Mouse (Mus musculus): Measurements from ENCODE around the gene Ttll3. TPM values are rescaled to one million over a fixed set of nuclear protein-coding genes. Genes with fewer than 3 reads are reported as not detected.
A peak's percentile ranks its signal among the peaks of the same experiment; 100 is the strongest.

Gene Ttll3
- polyA plus RNA-seq, 1 experiment from 2014 or later: 2.2 TPM

DNA sequence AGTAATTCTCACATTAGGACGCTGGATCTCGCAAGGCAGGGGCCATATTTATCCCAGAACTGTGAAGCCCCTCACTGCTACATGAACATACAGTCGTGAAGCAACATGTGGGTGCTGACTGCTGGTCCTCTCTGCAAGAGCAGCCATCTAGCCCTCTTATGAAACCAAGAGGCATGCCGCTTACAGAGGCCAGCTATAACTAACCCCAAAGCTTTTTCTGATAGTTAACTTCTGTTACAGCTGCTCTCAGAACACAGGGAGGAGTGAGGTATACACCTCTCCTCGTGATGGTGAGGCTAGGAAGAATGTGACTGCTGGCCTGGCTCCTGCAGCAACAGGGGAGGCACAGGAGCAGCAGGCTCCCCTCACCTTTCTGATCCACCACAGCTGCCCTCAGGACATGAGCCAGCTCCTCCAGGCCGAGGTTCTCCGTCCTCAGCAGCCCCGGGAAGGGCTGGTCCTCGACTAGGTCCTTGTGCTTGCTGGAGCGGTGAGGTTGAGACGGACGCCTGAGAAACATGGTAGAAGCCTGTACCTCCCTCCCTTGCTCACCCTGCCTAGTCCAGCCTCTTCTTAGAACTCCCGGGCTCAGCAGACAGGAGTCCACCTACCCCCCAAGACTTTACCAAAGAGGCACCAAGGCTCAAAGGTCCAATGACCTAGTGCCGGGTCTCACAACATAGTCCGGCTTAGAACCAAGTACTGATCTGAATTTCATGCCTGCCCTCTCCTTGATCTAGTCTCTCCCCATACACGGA, 29.6 kb downstream of the Ttll3 start:
- no peaks in the 10 kb centered on the region; the same call in 1 of the 2 replicates for H3K36me3 ChIP-seq (replicated peaks; ENCODE audit: control insufficient read depth, insufficient read depth, low read depth, low read length)
- peaks cover 3% of the 10 kb centered on the region; the same call in 1 of the 2 replicates for H3K4me1 ChIP-seq (ENCODE audit: control insufficient read depth, insufficient read depth, low read length)
- peak; percentile 17 for DNase-seq (ENCODE audit: low spot score)
- WGBS: 19% methylated on average over 16 of the region's 16 CpGs
- peak; percentile 46 for ATAC-seq (replicated peaks; ENCODE audit: insufficient number of reproducible peaks, low FRiP score, low TSS enrichment, low read depth)
- H3K9ac ChIP-seq (replicated peaks; ENCODE audit: low read length): peak overlapping the region; percentile 67
- no peaks in the 10 kb centered on the region for H3K27me3 ChIP-seq (ENCODE audit: control insufficient read depth, insufficient read depth, low read length)
- peak overlapping the region; percentile 87 for H3K4me2 ChIP-seq (ENCODE audit: low read depth, low read length)
- no peaks in the 10 kb centered on the region for H3K9me3 ChIP-seq (replicated peaks; ENCODE audit: control insufficient read depth, low read length)
- peak overlapping the region; percentile 63 for H3K4me3 ChIP-seq (ENCODE audit: low read depth, low read length)
- no peak overlapping the region for H3K27ac ChIP-seq (replicated peaks; ENCODE audit: low read depth, low read length)

DNA sequence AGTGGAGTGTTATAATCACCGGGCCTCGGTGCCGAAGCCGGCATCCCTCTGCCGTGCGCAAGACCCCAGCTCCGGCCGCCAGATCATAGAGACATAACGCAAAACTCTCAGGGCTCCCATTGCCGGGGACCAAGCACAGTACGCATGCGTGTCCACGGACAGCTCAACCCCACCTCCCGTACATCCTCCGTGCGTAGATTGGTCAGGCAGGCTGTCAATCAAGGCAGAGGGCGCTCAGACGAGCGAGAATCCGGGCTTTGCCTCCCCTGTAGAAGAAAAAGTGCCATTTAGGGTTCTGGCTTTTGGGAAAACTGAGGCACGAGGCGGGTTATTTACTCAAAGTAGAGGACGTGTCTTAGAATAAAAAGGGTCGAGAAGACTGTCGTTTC, 30.1 kb downstream of the Ttll3 start, which contains the start of gene Rpusd3:
Gene Rpusd3, minus strand, starts transcription at position 142 of the 389 bp plus-strand sequence.
- WGBS: 0% methylated on average over 25 of the region's 25 CpGs
- H3K9me3 ChIP-seq (replicated peaks; ENCODE audit: control insufficient read depth, low read length): no peaks in the 10 kb centered on the region
- ATAC-seq (replicated peaks; ENCODE audit: insufficient number of reproducible peaks, low FRiP score, low TSS enrichment, low read depth): peak; percentile 96
- H3K27ac ChIP-seq (replicated peaks; ENCODE audit: low read depth, low read length): no peak within 1 kb of the TSS
- H3K4me2 ChIP-seq (ENCODE audit: low read depth, low read length): peak within 1 kb of the TSS; percentile 87
- H3K27me3 ChIP-seq (ENCODE audit: control insufficient read depth, insufficient read depth, low read length): no peaks in the 10 kb centered on the region
- peaks cover 3% of the 10 kb centered on the region; the same call in 1 of the 2 replicates for H3K4me1 ChIP-seq (ENCODE audit: control insufficient read depth, insufficient read depth, low read length)
- peak within 1 kb of the TSS; percentile 63 for H3K4me3 ChIP-seq (ENCODE audit: low read depth, low read length)
- H3K36me3 ChIP-seq (replicated peaks; ENCODE audit: control insufficient read depth, insufficient read depth, low read depth, low read length): no peaks in the 10 kb centered on the region
- H3K9ac ChIP-seq (replicated peaks; ENCODE audit: low read length): peak within 1 kb of the TSS; percentile 67
- DNase-seq (ENCODE audit: low spot score): peak; percentile 98

DNA sequence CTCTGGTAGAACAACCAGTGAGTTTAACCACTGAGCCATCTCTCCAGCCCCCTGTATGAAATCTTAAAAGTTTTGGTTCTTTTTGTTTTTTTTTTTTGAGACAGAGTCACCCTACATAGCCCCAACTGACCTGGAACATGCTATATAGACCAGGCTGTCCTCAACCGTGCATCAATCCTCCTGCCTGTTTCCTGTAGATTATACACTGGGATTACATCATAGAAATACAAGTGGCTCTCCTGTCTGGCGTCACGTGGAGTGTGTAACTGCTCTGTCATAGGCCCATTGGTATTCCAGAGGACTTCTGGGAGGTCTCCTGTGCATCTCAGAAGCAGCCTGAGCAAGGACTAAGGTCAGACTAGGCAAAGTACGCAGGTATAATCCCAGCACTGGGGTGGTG, 33.9 kb downstream of the Ttll3 start:
- no peaks in the 10 kb centered on the region for H3K36me3 ChIP-seq (replicated peaks; ENCODE audit: control insufficient read depth, insufficient read depth, low read depth, low read length)
- H3K4me2 ChIP-seq (ENCODE audit: low read depth, low read length): no peak overlapping the region
- H3K27ac ChIP-seq (replicated peaks; ENCODE audit: low read depth, low read length): no peak overlapping the region
- WGBS: 73% methylated on average over 4 of the region's 4 CpGs
- H3K9me3 ChIP-seq (replicated peaks; ENCODE audit: control insufficient read depth, low read length): no peaks in the 10 kb centered on the region
- H3K4me3 ChIP-seq (ENCODE audit: low read depth, low read length): no peak overlapping the region
- peaks cover 3% of the 10 kb centered on the region; the same call in 1 of the 2 replicates for H3K4me1 ChIP-seq (ENCODE audit: control insufficient read depth, insufficient read depth, low read length)
- ATAC-seq (replicated peaks; ENCODE audit: insufficient number of reproducible peaks, low FRiP score, low TSS enrichment, low read depth) (no peak), DNase-seq (ENCODE audit: low spot score) (no peak)
- H3K9ac ChIP-seq (replicated peaks; ENCODE audit: low read length): no peak overlapping the region
- no peaks in the 10 kb centered on the region for H3K27me3 ChIP-seq (ENCODE audit: control insufficient read depth, insufficient read depth, low read length)

DNA sequence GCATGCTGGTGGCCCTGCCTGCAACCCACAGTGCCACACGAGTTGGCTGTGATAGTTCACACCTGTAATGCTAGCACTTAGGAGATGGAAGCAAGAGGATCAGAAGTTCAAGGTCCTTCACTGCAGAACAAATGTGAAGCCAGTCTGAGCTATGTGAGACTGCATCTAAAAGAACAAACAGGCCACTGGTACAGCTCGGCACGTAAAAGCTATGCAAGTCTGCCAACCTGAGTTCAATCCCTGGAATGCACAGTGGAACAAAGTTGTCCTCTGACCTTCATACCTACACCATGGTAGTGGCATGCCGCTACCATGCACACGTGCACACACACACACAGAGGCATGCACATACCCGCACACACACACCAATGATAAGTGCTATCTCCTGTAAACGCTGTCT, 35.1 kb downstream of the Ttll3 start:
- no peak overlapping the region for H3K4me2 ChIP-seq (ENCODE audit: low read depth, low read length)
- no peak overlapping the region for H3K27ac ChIP-seq (replicated peaks; ENCODE audit: low read depth, low read length)
- H3K4me3 ChIP-seq (ENCODE audit: low read depth, low read length): no peak overlapping the region
- no peaks in the 10 kb centered on the region for H3K9me3 ChIP-seq (replicated peaks; ENCODE audit: control insufficient read depth, low read length)
- DNase-seq (ENCODE audit: low spot score): no peak
- no peaks in the 10 kb centered on the region for H3K27me3 ChIP-seq (ENCODE audit: control insufficient read depth, insufficient read depth, low read length)
- no peaks in the 10 kb centered on the region for H3K4me1 ChIP-seq (ENCODE audit: control insufficient read depth, insufficient read depth, low read length)
- no peak overlapping the region for H3K9ac ChIP-seq (replicated peaks; ENCODE audit: low read length)
- H3K36me3 ChIP-seq (replicated peaks; ENCODE audit: control insufficient read depth, insufficient read depth, low read depth, low read length): no peaks in the 10 kb centered on the region
- WGBS: 87% methylated on average over 7 of the region's 7 CpGs
- no peak for ATAC-seq (replicated peaks; ENCODE audit: insufficient number of reproducible peaks, low FRiP score, low TSS enrichment, low read depth)

DNA sequence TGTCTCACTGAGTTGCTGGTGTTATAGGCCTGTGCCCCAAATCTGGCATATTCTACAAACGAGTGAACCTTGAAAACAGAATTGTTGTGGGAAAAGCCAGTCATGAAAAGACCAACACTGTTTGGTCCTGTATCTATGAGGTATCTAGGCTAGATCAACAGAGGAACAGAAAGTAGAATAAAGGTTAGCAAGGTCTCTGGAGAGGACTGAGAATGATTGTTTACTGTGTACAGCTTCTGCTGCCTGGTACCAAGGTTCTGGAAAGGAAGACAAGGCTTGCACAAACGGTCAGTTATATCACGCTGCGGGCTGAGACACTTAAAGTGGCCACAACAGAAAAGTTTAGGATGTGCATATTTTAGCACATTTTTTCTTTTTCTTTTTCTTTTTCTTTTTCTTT, 37.6 kb downstream of the Ttll3 start:
- Histone ChIP-seq H3K4me3 (ENCODE audit: low read depth, low read length) (no peak overlapping the region), H3K9me3 (replicated peaks; ENCODE audit: control insufficient read depth, low read length) (no peaks in the 10 kb centered on the region), H3K36me3 (replicated peaks; ENCODE audit: control insufficient read depth, insufficient read depth, low read depth, low read length) (no peaks in the 10 kb centered on the region), H3K4me1 (ENCODE audit: control insufficient read depth, insufficient read depth, low read length) (no peaks in the 10 kb centered on the region), H3K4me2 (ENCODE audit: low read depth, low read length) (no peak overlapping the region), H3K27ac (replicated peaks; ENCODE audit: low read depth, low read length) (no peak overlapping the region), H3K9ac (replicated peaks; ENCODE audit: low read length) (no peak overlapping the region), H3K27me3 (ENCODE audit: control insufficient read depth, insufficient read depth, low read length) (no peaks in the 10 kb centered on the region)
- DNase-seq (ENCODE audit: low spot score): no peak
- ATAC-seq (replicated peaks; ENCODE audit: insufficient number of reproducible peaks, low FRiP score, low TSS enrichment, low read depth): no peak
- WGBS: 95% methylated on average over 4 of the region's 4 CpGs

DNA sequence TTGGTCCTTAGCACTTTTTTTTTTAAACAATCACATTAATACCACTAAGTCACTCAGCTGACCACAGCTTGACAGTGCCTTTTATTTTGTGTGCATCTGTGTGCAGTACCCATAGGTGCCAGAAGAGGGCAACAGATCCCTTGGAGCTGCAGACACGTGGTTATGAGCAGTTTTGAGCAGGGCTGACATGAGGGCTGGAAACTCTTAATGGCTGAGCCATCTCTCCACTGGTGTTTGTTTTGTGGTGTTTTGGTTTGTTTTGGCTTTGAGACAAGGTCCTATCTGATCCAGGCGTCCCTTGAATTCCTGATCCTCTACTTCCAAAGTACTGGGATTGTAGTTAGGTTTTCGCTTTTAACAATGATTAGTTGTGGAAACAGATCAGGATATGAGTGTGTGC, 38.3 kb downstream of the Ttll3 start:
- Histone ChIP-seq H3K4me2 (ENCODE audit: low read depth, low read length) (no peak overlapping the region), H3K9ac (replicated peaks; ENCODE audit: low read length) (no peak overlapping the region), H3K27ac (replicated peaks; ENCODE audit: low read depth, low read length) (no peak overlapping the region), H3K9me3 (replicated peaks; ENCODE audit: control insufficient read depth, low read length) (no peaks in the 10 kb centered on the region), H3K4me1 (ENCODE audit: control insufficient read depth, insufficient read depth, low read length) (no peaks in the 10 kb centered on the region), H3K36me3 (replicated peaks; ENCODE audit: control insufficient read depth, insufficient read depth, low read depth, low read length) (no peaks in the 10 kb centered on the region), H3K27me3 (ENCODE audit: control insufficient read depth, insufficient read depth, low read length) (no peaks in the 10 kb centered on the region), H3K4me3 (ENCODE audit: low read depth, low read length) (no peak overlapping the region)
- ATAC-seq (replicated peaks; ENCODE audit: insufficient number of reproducible peaks, low FRiP score, low TSS enrichment, low read depth) (no peak), DNase-seq (ENCODE audit: low spot score) (peak; percentile 54)
- 64% methylated on average over 3 of the region's 3 CpGs for WGBS

DNA sequence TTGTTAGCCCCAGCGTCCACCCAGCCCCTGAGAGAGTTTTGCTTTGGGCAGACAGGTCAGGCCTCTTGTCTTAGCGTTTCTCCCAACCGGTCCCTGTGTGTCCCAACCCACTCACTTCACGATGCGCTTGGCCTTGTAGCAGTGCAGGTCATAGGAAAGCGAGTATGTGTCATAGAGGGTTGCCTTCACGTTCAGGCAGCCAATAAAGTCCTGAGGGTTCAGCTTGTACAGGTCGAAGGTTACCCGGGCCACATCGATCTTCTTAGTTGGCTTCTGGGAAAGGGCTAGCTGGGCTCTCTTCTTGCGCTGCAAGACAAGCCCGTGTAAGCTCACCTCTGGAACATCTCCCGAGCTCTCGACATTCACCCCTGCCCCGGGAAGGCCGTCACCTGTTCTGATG, 38.9 kb downstream of the Ttll3 start:
- no peak for DNase-seq (ENCODE audit: low spot score)
- Histone ChIP-seq H3K27me3 (ENCODE audit: control insufficient read depth, insufficient read depth, low read length) (no peaks in the 10 kb centered on the region), H3K9me3 (replicated peaks; ENCODE audit: control insufficient read depth, low read length) (no peaks in the 10 kb centered on the region), H3K36me3 (replicated peaks; ENCODE audit: control insufficient read depth, insufficient read depth, low read depth, low read length) (no peaks in the 10 kb centered on the region), H3K27ac (replicated peaks; ENCODE audit: low read depth, low read length) (no peak overlapping the region), H3K4me2 (ENCODE audit: low read depth, low read length) (no peak overlapping the region), H3K4me3 (ENCODE audit: low read depth, low read length) (no peak overlapping the region), H3K9ac (replicated peaks; ENCODE audit: low read length) (no peak overlapping the region), H3K4me1 (ENCODE audit: control insufficient read depth, insufficient read depth, low read length) (no peaks in the 10 kb centered on the region)
- 89% methylated on average over 16 of the region's 16 CpGs for WGBS
- no peak for ATAC-seq (replicated peaks; ENCODE audit: insufficient number of reproducible peaks, low FRiP score, low TSS enrichment, low read depth)

DNA sequence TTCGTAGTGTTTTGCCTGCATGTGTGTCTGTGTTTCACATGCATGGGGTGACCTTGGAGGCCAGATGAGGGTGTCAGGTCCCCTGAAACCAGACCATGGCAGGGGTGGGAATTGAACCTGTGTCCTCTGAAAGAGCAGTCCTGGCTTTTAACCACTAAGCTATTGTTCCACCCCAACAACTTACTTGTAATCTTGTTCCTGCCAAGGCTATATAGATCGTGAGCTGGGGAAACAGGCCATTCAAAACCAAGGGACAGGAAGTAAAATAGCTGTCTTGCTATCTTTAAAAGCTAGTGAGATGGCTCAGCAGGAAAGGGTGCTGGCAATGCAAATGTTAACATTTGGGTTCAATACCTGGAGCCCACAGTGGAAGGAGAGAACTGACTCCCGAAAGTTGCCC, 40.9 kb downstream of the Ttll3 start:
- ATAC-seq (replicated peaks; ENCODE audit: insufficient number of reproducible peaks, low FRiP score, low TSS enrichment, low read depth) (no peak), DNase-seq (ENCODE audit: low spot score) (no peak)
- Histone ChIP-seq H3K4me2 (ENCODE audit: low read depth, low read length) (no peak overlapping the region), H3K27me3 (ENCODE audit: control insufficient read depth, insufficient read depth, low read length) (no peaks in the 10 kb centered on the region), H3K27ac (replicated peaks; ENCODE audit: low read depth, low read length) (no peak overlapping the region), H3K36me3 (replicated peaks; ENCODE audit: control insufficient read depth, insufficient read depth, low read depth, low read length) (no peaks in the 10 kb centered on the region), H3K9ac (replicated peaks; ENCODE audit: low read length) (no peak overlapping the region), H3K4me1 (ENCODE audit: control insufficient read depth, insufficient read depth, low read length) (no peaks in the 10 kb centered on the region), H3K4me3 (ENCODE audit: low read depth, low read length) (no peak overlapping the region), H3K9me3 (replicated peaks; ENCODE audit: control insufficient read depth, low read length) (no peaks in the 10 kb centered on the region)
- WGBS: 83% methylated on average over 3 of the region's 3 CpGs

Data from embryonic facial prominence, embryonic 11.5 days (tissue).